Mouse (Mus musculus) stomach, postnatal 0 days (tissue): ENCODE measurements at regions not wholly inside any gene's neighbourhood (a gene's known extent, or its start where the extent isn't known, plus 50 kb on each side); places are given as distances from the start of the nearest gene placed in this dataset. TPM values are rescaled to one million over a fixed set of nuclear protein-coding genes. Genes with fewer than 3 reads are reported as not detected.

Source experiments
- ATAC-seq: fragments of 200-750 bp; cut with Nextera tagmentation; 2 replicates; pipeline ENCODE4 v1.8.0; 2017; ENCODE audit not compliant: low FRiP score, low TSS enrichment
- DNase-seq: peaks from one replicate; pipeline ENCODE4 v3.0.0-alpha.2; 2016; ENCODE audit warnings: low spot score
- H3K27ac ChIP-seq: fragments of 300-500 bp; sonication (generic); replicated peaks from 2 replicates; pipeline ENCODE4 v1.5.1; 2014; ENCODE audit warnings: mild to moderate bottlenecking, control low read depth
- H3K27me3 ChIP-seq: fragments of 300-500 bp; sonication (generic); 2 replicates; pipeline ENCODE4 v1.6.1; 2014; ENCODE audit warnings: low read length; ENCODE audit not compliant: control insufficient read depth, insufficient read depth
- H3K36me3 ChIP-seq: fragments of 300-500 bp; sonication (generic); 2 replicates; pipeline ENCODE4 v1.6.1; 2014; ENCODE audit warnings: low read length, mixed read lengths; ENCODE audit not compliant: control insufficient read depth, insufficient read depth
- H3K4me1 ChIP-seq: fragments of 300-500 bp; sonication (generic); replicated peaks from 2 replicates; pipeline ENCODE4 v1.6.1; 2014; ENCODE audit warnings: antibody characterized with exemption; ENCODE audit not compliant: control insufficient read depth, insufficient read depth
- H3K4me2 ChIP-seq: fragments of 300-500 bp; sonication (generic); replicated peaks from 2 replicates; pipeline ENCODE4 v1.6.1; 2014; ENCODE audit warnings: low read depth, mild to moderate bottlenecking, control low read depth, moderate library complexity
- H3K4me3 ChIP-seq: fragments of 300-500 bp; sonication (generic); 2 replicates; pipeline ENCODE4 v1.5.1; 2014; ENCODE audit warnings: low read depth, low read length, control low read depth
- H3K9ac ChIP-seq: fragments of 300-500 bp; sonication (generic); 2 replicates; pipeline ENCODE4 v1.6.1; 2014; ENCODE audit warnings: mild to moderate bottlenecking, low read length, control low read depth, mixed read lengths
- H3K9me3 ChIP-seq: fragments of 300-500 bp; sonication (generic); 2 replicates; pipeline ENCODE4 v1.6.1; 2016; ENCODE audit warnings: low read length; ENCODE audit not compliant: control insufficient read depth
- CTCF ChIP-seq: IDR thresholded peaks from 2 replicates; pipeline ENCODE4 v1.5.1; 2016; ENCODE audit warnings: antibody characterized with exemption, low read depth, mild to moderate bottlenecking, moderate library complexity
- EP300 ChIP-seq: optimal IDR thresholded peaks from 2 replicates; pipeline ENCODE3; 2016; ENCODE audit warnings: antibody characterized with exemption
- WGBS: fragments of 180-500 bp; shearing (Covaris S2); extraction: QIAGEN DNeasy Blood & Tissue Kit; methylation state at CpG from one replicate; pipeline ENCODE4 v1.1.7; 2014; 5-methylcytosine and 5-hydroxymethylcytosine counted together
- microRNA-seq: library from miRNA; unstranded; fragments of <30 nt; microRNA quantifications from one replicate; pipeline ENCODE4, GENCODE M21; 2016

GRCm38 (mm10) chr3:6137374-6137773 is 386.8 kb downstream of the Gm8797 start:
- Histone ChIP-seq H3K9me3 (no peaks in the 10 kb centered on the region), H3K4me3 (no peak overlapping the region), H3K4me2 (no peak overlapping the region), H3K27ac (no peak overlapping the region), H3K9ac (no peak overlapping the region), H3K4me1 (no peaks in the 10 kb centered on the region), H3K36me3 (no peaks in the 10 kb centered on the region), H3K27me3 (no peaks in the 10 kb centered on the region)
- WGBS, result 97% methylated on average over 17 of the region's 17 CpGs
- 0 out of 2 replicates have a peak, but pooled peaks have one; percentile 29 for ATAC-seq
- no peak for DNase-seq
- TF ChIP-seq CTCF, result no peak
- no peak for TF ChIP-seq EP300

DNA sequence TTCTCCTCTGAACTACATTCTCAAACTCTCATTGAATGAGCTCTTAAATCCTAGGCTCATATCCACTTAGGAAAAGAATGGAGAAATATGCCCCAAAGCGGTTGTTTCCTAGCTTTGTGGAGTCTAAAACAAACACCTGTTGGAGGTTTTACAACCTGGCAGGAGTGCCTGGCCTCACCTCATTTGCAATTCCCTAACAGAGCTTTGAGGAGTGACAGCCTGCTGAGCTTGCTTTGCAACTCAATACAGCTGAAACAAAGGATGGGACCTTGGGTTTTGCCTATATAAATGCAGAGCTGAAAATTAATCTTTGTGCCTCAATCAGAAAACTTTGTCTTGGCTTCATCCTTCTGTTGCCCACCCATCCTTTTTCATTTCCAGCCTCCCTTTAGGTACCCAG is 423.2 kb downstream of the Gm8797 start:
- DNase-seq (no peak), ATAC-seq (no peak)
- no peak overlapping the region for H3K4me3 ChIP-seq
- H3K9me3 ChIP-seq, result no peaks in the 10 kb centered on the region
- TF ChIP-seq CTCF (no peak), EP300 (no peak)
- H3K4me2 ChIP-seq, result no peak overlapping the region
- 24% methylated on average over 1 of the region's 1 CpGs for WGBS
- no peaks in the 10 kb centered on the region for H3K36me3 ChIP-seq
- no peaks in the 10 kb centered on the region for H3K4me1 ChIP-seq
- no peaks in the 10 kb centered on the region for H3K27me3 ChIP-seq
- H3K27ac ChIP-seq, result no peak overlapping the region
- H3K9ac ChIP-seq, result no peak overlapping the region

- no peak for TF ChIP-seq CTCF
- TF ChIP-seq EP300, result no peak
- H3K36me3 ChIP-seq, result no peaks in the 10 kb centered on the region
- H3K27me3 ChIP-seq, result no peaks in the 10 kb centered on the region
- no peak for ATAC-seq
- H3K4me3 ChIP-seq, result no peak overlapping the region
- no peak overlapping the region for H3K27ac ChIP-seq
- WGBS, result 89% methylated on average over 2 of the region's 2 CpGs
- H3K9ac ChIP-seq, result no peak overlapping the region
- H3K9me3 ChIP-seq, result no peaks in the 10 kb centered on the region
- no peak overlapping the region for H3K4me2 ChIP-seq
- H3K4me1 ChIP-seq, result no peaks in the 10 kb centered on the region
- no peak for DNase-seq
Measured at GRCm38 (mm10) chr3:6182533-6182932, 431.9 kb downstream of the Gm8797 start.

GRCm38 (mm10) chr3:6183400-6183799 is 432.8 kb downstream of the Gm8797 start:
- WGBS, result 36% methylated on average over 1 of the region's 1 CpGs
- H3K4me3 ChIP-seq, result no peak overlapping the region
- no peak for DNase-seq
- H3K9me3 ChIP-seq, result no peaks in the 10 kb centered on the region
- H3K36me3 ChIP-seq, result no peaks in the 10 kb centered on the region
- H3K4me1 ChIP-seq, result no peaks in the 10 kb centered on the region
- no peak overlapping the region for H3K27ac ChIP-seq
- no peak overlapping the region for H3K4me2 ChIP-seq
- H3K9ac ChIP-seq, result no peak overlapping the region
- ATAC-seq, result no peak
- no peaks in the 10 kb centered on the region for H3K27me3 ChIP-seq
- TF ChIP-seq CTCF (no peak), EP300 (no peak)

DNA sequence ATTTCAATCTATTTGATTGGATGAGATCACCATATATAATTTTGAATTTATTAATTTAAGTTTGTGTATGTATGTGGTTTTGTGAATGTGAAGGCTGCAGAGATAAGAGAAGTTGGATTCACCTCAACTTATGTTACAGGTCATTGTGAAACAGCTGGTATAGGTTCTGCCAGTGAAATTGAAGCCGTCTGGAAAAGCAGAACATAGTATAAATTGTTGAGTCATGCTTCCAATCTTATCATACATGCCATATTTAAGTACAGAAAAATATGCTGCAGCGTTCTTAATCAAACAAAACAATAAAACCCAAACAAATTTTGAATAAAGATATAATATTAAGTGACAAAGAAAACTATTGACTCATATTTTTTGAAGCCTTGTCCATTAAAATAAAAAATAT is 415.6 kb downstream of the 1700008P02Rik start:
- TF ChIP-seq EP300, result no peak
- no peak overlapping the region for H3K9ac ChIP-seq
- no peak overlapping the region for H3K4me2 ChIP-seq
- H3K27me3 ChIP-seq, result no peaks in the 10 kb centered on the region
- DNase-seq (no peak), ATAC-seq (no peak)
- no peaks in the 10 kb centered on the region for H3K9me3 ChIP-seq
- no peaks in the 10 kb centered on the region for H3K36me3 ChIP-seq
- WGBS, result 55% methylated on average over 2 of the region's 2 CpGs
- no peak overlapping the region for H3K4me3 ChIP-seq
- H3K4me1 ChIP-seq, result no peaks in the 10 kb centered on the region
- H3K27ac ChIP-seq, result no peak overlapping the region

- Histone ChIP-seq H3K36me3 (no peaks in the 10 kb centered on the region), H3K27ac (no peak overlapping the region), H3K9me3 (no peaks in the 10 kb centered on the region), H3K9ac (no peak overlapping the region), H3K4me1 (no peaks in the 10 kb centered on the region), H3K4me2 (no peak overlapping the region), H3K4me3 (no peak overlapping the region), H3K27me3 (no peaks in the 10 kb centered on the region)
- no peak for TF ChIP-seq EP300
- TF ChIP-seq CTCF, result no peak
- WGBS, result 55% methylated on average over 1 of the region's 1 CpGs
- DNase-seq (no peak), ATAC-seq (no peak)
Measured at GRCm38 (mm10) chr3:6228685-6229084, 391.6 kb downstream of the 1700008P02Rik start.

Small RNAs in the stretch of these regions (microRNA-seq; reads per million reads assigned to microRNA genes)
- not detected for gene Gm25144
- gene Gm25352, result not detected
